Mouse (Mus musculus): ENCODE results near the gene Clip3. TPM values are rescaled to one million over a fixed set of nuclear protein-coding genes. Genes with fewer than 3 reads are reported as not detected.

Clip3 gene
- polyA plus RNA-seq (2015; fragmentation: Nextera tagmentation; extraction: Ambion mirVana) = 33.2 and 35.2 TPM in 2 replicates

- 7% methylated on average over 35 of the region's 35 CpGs for WGBS
- peak within 1 kb of the TSS; percentile 84 for H3K4me2 ChIP-seq
- ATAC-seq (ENCODE audit: insufficient number of reproducible peaks, low FRiP score, low TSS enrichment, low read depth) = peak; percentile 54
Observed at GRCm38 (mm10) chr7:30291215-30292131, at the start of gene Clip3. TSS of gene Clip3 (plus strand) at chr7:30291728.

DNA sequence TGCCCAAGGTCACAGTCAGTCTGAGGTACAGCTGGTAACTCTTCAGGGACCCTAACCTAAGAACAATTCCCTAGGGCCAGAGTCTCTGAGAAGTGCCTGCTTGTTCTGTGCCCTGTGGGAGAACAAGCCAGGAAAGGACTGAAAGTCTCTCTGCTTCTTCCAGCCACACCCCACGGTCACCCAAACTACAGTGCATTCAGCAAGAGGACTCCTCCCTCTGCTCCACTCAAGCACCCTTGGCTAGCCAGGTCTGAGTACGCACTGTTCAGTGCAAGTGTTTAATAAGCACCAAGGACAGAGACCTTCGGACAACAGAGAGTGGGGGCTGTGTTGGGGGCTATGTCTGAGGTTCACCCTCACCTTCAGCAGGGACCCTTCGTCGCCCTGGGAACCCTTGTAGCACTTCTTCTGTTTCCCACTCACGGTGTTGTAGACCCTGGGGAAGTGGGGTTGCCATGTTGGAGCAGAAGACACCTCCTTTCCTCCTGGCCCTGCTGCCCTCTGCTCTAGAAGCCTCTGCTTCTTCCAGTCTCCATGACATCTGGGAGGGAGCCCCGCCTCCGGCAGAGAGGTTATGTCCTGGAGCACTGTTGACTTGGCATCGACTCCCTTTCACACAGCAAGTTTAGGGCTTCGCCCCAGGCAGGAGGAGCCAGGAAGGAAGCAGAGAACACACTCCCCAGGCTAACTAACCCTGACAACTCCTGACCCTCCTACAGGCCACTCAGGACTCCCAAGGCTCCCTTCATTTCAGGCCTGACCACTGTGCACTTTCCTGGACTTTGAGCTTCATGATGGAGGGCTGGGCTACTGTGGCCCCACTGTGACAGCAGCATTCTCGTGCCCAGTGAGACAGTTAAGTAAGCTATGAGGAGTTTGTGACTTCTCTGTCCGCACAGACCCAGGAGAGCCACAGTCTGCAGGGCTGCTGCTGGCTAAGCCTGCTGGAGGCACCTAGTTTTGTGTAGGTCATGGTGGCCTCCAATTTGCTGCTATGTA is 39.3 kb upstream of the Clip3 start:
- Histone ChIP-seq H3K27me3 (no peaks in the 10 kb centered on the region), H3K36me3 (0 out of 2 replicates have a peak, but pooled peaks cover 16% of the 10 kb centered on the region), H3K4me3 (no peak overlapping the region), H3K27ac (no peak overlapping the region), H3K4me1 (no peaks in the 10 kb centered on the region), H3K9me3 (no peaks in the 10 kb centered on the region), H3K9ac (no peak overlapping the region), H3K4me2 (no peak overlapping the region)
- 75% methylated on average over 12 of the region's 12 CpGs for WGBS
- ATAC-seq (ENCODE audit: insufficient number of reproducible peaks, low FRiP score, low TSS enrichment, low read depth) = no peak

More at GRCm38 (mm10) chr7:30291215-30292131, at the start of gene Clip3:
- Histone ChIP-seq H3K27me3 (no peaks in the 10 kb centered on the region), H3K4me1 (peaks cover 31% of the 10 kb centered on the region), H3K9ac (peak within 1 kb of the TSS; percentile 74), H3K4me3 (peak within 1 kb of the TSS; percentile 69), H3K9me3 (no peaks in the 10 kb centered on the region), H3K36me3 (peaks cover 16% of the 10 kb centered on the region), H3K27ac (peak within 1 kb of the TSS; percentile 68)

- H3K9me3 ChIP-seq = no peaks in the 10 kb centered on the region
- H3K36me3 ChIP-seq = peaks cover 23% of the 10 kb centered on the region; the same call in 1 of the 2 replicates
- no peak overlapping the region for H3K27ac ChIP-seq
- no peaks in the 10 kb centered on the region for H3K4me1 ChIP-seq
- H3K4me3 ChIP-seq = no peak overlapping the region
- 91% methylated on average over 2 of the region's 2 CpGs for WGBS
- H3K9ac ChIP-seq = no peak overlapping the region
- H3K27me3 ChIP-seq = no peaks in the 10 kb centered on the region
- no peak for ATAC-seq (ENCODE audit: insufficient number of reproducible peaks, low FRiP score, low TSS enrichment, low read depth)
- no peak overlapping the region for H3K4me2 ChIP-seq
Observed at GRCm38 (mm10) chr7:30265041-30265440, 26.5 kb upstream of the Clip3 start.

DNA sequence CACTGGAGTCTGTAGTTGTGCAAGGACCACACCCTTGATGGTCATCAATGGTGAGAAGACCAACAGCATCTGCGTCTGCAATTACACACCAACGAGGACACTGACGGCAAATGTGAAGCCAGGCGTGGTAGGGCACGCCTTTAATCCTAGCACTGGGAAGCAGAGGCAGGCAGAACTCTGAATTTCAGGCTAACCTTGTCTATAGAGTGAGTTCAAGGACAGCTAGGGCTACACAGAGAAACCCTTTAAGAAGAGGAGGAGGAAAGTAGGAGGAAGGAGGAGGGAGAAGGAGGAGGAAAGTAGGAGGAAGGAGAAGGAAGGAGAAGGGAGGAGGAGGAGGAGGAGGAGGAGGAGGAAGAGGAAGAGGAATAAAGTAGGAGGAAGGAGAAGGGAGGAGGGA is 26.0 kb upstream of the Clip3 start:
- no peak for ATAC-seq (ENCODE audit: insufficient number of reproducible peaks, low FRiP score, low TSS enrichment, low read depth)
- 98% methylated on average over 5 of the region's 5 CpGs for WGBS

GRCm38 (mm10) chr7:30265935-30266334 is 25.6 kb upstream of the Clip3 start:
- no peak overlapping the region for H3K4me2 ChIP-seq
- ATAC-seq (ENCODE audit: insufficient number of reproducible peaks, low FRiP score, low TSS enrichment, low read depth) = no peak
- peaks cover 30% of the 10 kb centered on the region for H3K36me3 ChIP-seq
- no peaks in the 10 kb centered on the region for H3K9me3 ChIP-seq
- H3K27me3 ChIP-seq = no peaks in the 10 kb centered on the region
- H3K4me3 ChIP-seq = no peak overlapping the region
- H3K4me1 ChIP-seq = no peaks in the 10 kb centered on the region
- H3K27ac ChIP-seq = no peak overlapping the region
- H3K9ac ChIP-seq = no peak overlapping the region
- WGBS = 93% methylated on average over 7 of the region's 7 CpGs

More for the DNA sequence above, 26.0 kb upstream of the Clip3 start:
- no peak overlapping the region for H3K4me2 ChIP-seq
- H3K27me3 ChIP-seq = no peaks in the 10 kb centered on the region
- H3K4me3 ChIP-seq = no peak overlapping the region
- no peak overlapping the region for H3K27ac ChIP-seq
- no peaks in the 10 kb centered on the region for H3K4me1 ChIP-seq
- H3K9me3 ChIP-seq = no peaks in the 10 kb centered on the region
- no peak overlapping the region for H3K9ac ChIP-seq
- H3K36me3 ChIP-seq = peaks cover 28% of the 10 kb centered on the region

- Histone ChIP-seq H3K4me3 (no peak overlapping the region), H3K27ac (no peak overlapping the region), H3K4me1 (no peaks in the 10 kb centered on the region), H3K27me3 (no peaks in the 10 kb centered on the region), H3K4me2 (no peak overlapping the region), H3K36me3 (peaks cover 29% of the 10 kb centered on the region), H3K9me3 (no peaks in the 10 kb centered on the region), H3K9ac (no peak overlapping the region)
- 80% methylated on average over 3 of the region's 3 CpGs for WGBS
- no peak for ATAC-seq (ENCODE audit: insufficient number of reproducible peaks, low FRiP score, low TSS enrichment, low read depth)
Observed at GRCm38 (mm10) chr7:30266780-30267179, 24.7 kb upstream of the Clip3 start.

DNA sequence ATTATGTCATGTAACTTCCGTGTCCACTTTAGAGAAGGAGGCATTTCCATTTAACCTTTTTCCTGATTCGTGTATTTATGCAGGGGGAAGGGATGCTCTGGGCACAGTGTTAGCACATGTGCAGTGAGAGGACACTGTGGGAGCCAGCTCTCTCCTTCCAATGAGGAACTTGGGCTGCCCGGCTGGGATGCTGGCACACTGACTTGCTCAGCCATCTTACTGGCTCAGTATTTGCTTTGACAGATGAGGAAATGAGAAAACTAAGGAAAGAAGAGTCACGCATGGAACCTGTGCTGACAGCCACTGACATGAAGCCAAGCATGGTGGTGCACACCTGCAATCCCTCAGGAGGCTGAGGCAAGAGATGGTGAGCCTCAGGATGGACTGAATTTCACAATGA is 21.9 kb upstream of the Clip3 start:
- H3K27ac ChIP-seq = no peak overlapping the region
- no peaks in the 10 kb centered on the region for H3K4me1 ChIP-seq
- no peaks in the 10 kb centered on the region for H3K27me3 ChIP-seq
- H3K4me3 ChIP-seq = no peak overlapping the region
- H3K4me2 ChIP-seq = no peak overlapping the region
- H3K36me3 ChIP-seq = peaks cover 19% of the 10 kb centered on the region; the same call in 1 of the 2 replicates
- H3K9me3 ChIP-seq = no peaks in the 10 kb centered on the region
- H3K9ac ChIP-seq = no peak overlapping the region
- ATAC-seq (ENCODE audit: insufficient number of reproducible peaks, low FRiP score, low TSS enrichment, low read depth) = no peak
- WGBS = 85% methylated on average over 4 of the region's 4 CpGs

- Histone ChIP-seq H3K36me3 (peaks cover 15% of the 10 kb centered on the region; the same call in 1 of the 2 replicates), H3K4me2 (no peak overlapping the region), H3K4me3 (no peak overlapping the region), H3K27ac (no peak overlapping the region), H3K9me3 (no peaks in the 10 kb centered on the region), H3K9ac (no peak overlapping the region), H3K27me3 (no peaks in the 10 kb centered on the region), H3K4me1 (no peaks in the 10 kb centered on the region)
- no peak for ATAC-seq (ENCODE audit: insufficient number of reproducible peaks, low FRiP score, low TSS enrichment, low read depth)
- WGBS = 70% methylated on average over 6 of the region's 6 CpGs
Observed at GRCm38 (mm10) chr7:30274383-30274782, 17.1 kb upstream of the Clip3 start.

DNA sequence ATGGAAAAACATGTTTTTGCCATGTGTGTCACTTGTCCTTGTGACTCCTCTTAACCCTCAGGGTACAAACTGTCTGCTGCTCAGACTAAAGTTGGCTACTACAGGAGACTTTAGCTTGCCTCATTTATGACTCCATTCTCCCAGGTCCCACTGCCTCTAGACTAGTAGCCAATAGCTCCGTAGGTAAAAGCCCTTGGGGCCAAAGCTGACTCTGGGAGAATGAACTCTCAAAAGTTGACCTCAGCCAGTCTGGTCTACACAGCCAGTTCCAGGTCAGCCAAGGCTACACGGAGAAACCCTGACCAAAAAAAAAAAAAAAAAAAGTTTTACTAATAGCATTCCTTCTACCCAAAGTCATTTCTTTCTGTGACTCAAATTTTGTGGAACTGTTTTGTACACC is 12.6 kb upstream of the Clip3 start:
- H3K4me2 ChIP-seq = peak overlapping the region; percentile 92; the same call in 1 of the 2 replicates
- H3K36me3 ChIP-seq = no peaks in the 10 kb centered on the region
- H3K27me3 ChIP-seq = no peaks in the 10 kb centered on the region
- no peak overlapping the region for H3K4me3 ChIP-seq
- no peaks in the 10 kb centered on the region for H3K9me3 ChIP-seq
- ATAC-seq (ENCODE audit: insufficient number of reproducible peaks, low FRiP score, low TSS enrichment, low read depth) = no peak
- no peak overlapping the region for H3K9ac ChIP-seq
- H3K27ac ChIP-seq = no peak overlapping the region
- peaks cover 16% of the 10 kb centered on the region for H3K4me1 ChIP-seq
- 40% methylated on average over 2 of the region's 2 CpGs for WGBS

DNA sequence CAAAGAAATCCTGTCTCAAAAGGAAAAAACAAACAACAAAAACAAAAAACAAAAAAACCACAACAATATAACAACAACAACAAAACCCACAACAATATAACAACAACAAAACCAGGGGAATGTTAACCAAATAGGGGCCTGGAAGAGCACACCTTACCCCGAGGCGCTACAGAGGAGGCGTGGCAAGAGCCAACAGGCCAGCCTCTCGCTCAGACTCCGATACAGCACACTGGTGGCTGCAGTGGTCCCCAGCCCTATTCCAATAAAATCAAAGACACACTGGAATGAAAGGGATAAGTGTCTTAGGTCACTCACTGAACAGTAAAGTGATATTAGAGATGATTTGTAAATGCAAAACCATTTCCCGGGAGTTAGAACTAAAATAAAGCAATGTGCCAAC is 12.0 kb upstream of the Clip3 start:
- Histone ChIP-seq H3K9ac (0 out of 2 replicates have a peak overlapping the region, but pooled peaks have one; percentile 28), H3K4me1 (peaks cover 16% of the 10 kb centered on the region), H3K36me3 (no peaks in the 10 kb centered on the region), H3K9me3 (no peaks in the 10 kb centered on the region), H3K27ac (no peak overlapping the region), H3K4me3 (peak overlapping the region; percentile 81), H3K4me2 (peak overlapping the region; percentile 92), H3K27me3 (no peaks in the 10 kb centered on the region)
- no peak for ATAC-seq (ENCODE audit: insufficient number of reproducible peaks, low FRiP score, low TSS enrichment, low read depth)
- WGBS = 0% methylated on average over 6 of the region's 6 CpGs

DNA sequence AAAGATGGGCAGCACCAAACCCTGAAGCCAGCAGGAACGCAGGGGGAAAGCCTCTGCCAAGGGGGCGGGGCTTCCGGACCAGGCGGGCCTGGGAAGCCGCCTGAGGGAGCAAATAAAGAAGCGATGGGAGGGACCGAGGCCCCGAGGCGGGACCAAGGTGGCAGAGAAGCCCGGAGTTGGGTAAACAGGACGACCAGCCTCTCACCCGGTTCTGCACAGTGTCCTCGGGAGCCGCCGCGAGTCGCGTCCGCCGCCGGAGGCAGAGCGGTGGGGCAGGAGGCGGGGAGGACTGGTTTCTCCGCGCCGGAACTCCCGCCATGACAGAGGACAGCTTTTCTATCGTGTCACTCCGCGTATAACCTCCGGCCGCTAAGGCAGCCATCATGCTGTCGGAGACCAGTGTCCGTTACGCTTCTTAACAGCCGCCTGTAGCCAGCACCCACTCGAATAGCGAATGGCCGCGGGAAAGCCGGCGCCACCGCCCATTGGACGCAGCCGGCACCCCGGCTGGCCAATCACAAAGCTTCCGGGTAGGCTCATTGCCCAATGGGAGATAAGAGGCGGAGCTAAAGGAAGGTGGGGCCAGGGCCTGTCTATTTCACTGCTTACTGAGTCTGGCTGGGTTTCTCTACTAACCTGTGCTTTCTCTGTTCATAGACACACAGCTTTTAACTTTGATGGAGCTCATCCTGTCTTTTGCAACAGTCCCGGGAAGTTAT is 11.4 kb upstream of the Clip3 start, which contains the start of the genes Thap8 and Wdr62:
TSS of gene Thap8 (plus strand) at position 144 of the 719 bp plus-strand sequence.
TSS of gene Wdr62 (minus strand) at position 469 of the 719 bp plus-strand sequence.
- H3K4me3 ChIP-seq = peak within 1 kb of the TSS; percentile 81
- H3K9ac ChIP-seq = peak within 1 kb of the TSS; percentile 31
- peaks cover 16% of the 10 kb centered on the region for H3K4me1 ChIP-seq
- no peaks in the 10 kb centered on the region for H3K27me3 ChIP-seq
- under 1% methylated on average over 49 of the region's 49 CpGs for WGBS
- no peaks in the 10 kb centered on the region for H3K9me3 ChIP-seq
- ATAC-seq (ENCODE audit: insufficient number of reproducible peaks, low FRiP score, low TSS enrichment, low read depth) = peak; percentile 95
- no peaks in the 10 kb centered on the region for H3K36me3 ChIP-seq
- H3K27ac ChIP-seq = peak within 1 kb of the TSS; percentile 96
- peak within 1 kb of the TSS; percentile 92 for H3K4me2 ChIP-seq
